ENCODE assay signal across 8 mouse cellular contexts in the genomic region with DNA sequence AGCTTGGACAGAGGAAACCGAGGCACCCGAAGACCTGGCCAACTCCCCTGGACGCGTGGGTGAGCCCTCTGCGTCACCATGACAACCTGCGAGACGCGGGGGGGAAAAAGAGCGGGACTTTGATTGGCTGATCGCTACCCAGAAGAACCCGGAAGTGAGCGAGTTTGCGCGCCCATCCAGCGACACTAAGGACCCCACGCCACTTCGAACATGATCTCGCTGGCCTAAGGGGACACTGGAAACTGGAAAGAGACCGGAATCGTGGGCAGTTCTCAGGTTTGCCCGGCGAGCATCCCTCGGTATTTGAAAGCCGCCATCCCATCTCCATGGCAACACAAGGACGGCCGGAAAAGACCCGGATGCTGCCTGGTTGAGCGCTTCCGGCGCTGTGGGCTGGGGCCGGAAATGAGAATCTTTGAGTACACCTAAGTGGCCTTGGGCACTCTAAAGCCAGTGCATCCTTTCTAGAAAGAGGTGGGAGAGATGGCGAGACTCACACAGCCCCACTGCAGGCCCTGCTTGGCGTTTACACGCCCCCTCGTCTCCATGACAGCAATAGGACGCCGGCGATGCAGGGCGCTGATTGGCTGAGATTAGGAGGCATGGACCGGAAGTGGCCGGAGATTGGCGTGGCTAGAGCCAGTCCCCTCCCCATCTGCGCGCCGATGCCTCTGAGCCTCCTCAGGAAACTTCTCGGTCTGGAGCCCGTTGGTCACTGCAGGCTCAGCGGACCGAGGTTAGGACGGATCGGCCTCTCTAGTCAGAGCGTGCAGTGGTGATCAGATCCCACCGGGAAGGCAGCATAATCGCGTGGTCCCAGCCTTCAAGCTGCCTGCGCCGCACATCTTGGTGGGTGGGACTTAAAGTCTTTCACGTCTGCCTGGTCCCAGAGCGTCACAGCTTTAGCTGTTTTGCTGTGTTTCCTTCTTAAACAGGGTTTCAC. TPM values are rescaled to one million over a fixed set of nuclear protein-coding genes. Genes with fewer than 3 reads are reported as not detected.
DNase-seq lines count a peak whose midpoint lies in the region; ATAC-seq lines count a peak whose summit lies in the region.

Ulk4 (minus strand) TSS at position 80 of the 943 bp plus-strand sequence.

- H3K27me3 ChIP-seq in hindbrain, embryonic 16.5 days (replicated peaks; ENCODE audit: control insufficient read depth, insufficient read depth, low read length): no peaks in the 10 kb centered on the region

- peak within 1 kb of the TSS; percentile 69 for H3K9ac ChIP-seq in hindbrain, embryonic 16.5 days (ENCODE audit: low read depth, low read length)

- under 1% methylated on average over 57 of the region's 59 CpGs for WGBS in hindbrain, embryonic 16.5 days
- under 1% methylated on average over 59 of the region's 59 CpGs for WGBS in macrophage (ENCODE audit: missing documents)

- H3K4me2 ChIP-seq in hindbrain, embryonic 16.5 days (ENCODE audit: low read length): peak within 1 kb of the TSS; percentile 78

- peak within 1 kb of the TSS; percentile 59 for H3K4me3 ChIP-seq in hindbrain, embryonic 16.5 days (ENCODE audit: low read length)
- peak within 1 kb of the TSS; percentile 82 for H3K4me3 ChIP-seq in macrophage (ENCODE audit: inconsistent target)

- no peaks in the 10 kb centered on the region for H3K79me2 ChIP-seq in macrophage (ENCODE audit: inconsistent target)

- ATAC-seq in hindbrain, embryonic 16.5 days: peak; percentile 97

- peak; percentile 85 for DNase-seq in T-cell, adult 2 months (ENCODE audit: low spot score)
- peak; percentile 89 to 95 for DNase-seq in cerebellum, postnatal 36 days
- DNase-seq in gastrocnemius, adult 18-20 months (ENCODE audit: low spot score): peak; percentile 92
- peak; percentile 88 to 93 for DNase-seq in left cerebral cortex, adult 18-20 months (ENCODE audit: low spot score in 2 of 2)
- DNase-seq in right cerebral cortex, adult 18-20 months: peak; percentile 94
- peak; percentile 62 for DNase-seq in urinary bladder, postnatal 10 days (ENCODE audit: low spot score)

- H3K9me3 ChIP-seq in hindbrain, embryonic 16.5 days (ENCODE audit: control insufficient read depth, low read length): no peaks in the 10 kb centered on the region

- H3K36me3 ChIP-seq in hindbrain, embryonic 16.5 days (ENCODE audit: control insufficient read depth, insufficient read depth, low read length): no peaks in the 10 kb centered on the region
- no peaks in the 10 kb centered on the region for H3K36me3 ChIP-seq in macrophage (ENCODE audit: inconsistent target)

- H3K27ac ChIP-seq in hindbrain, embryonic 16.5 days (ENCODE audit: low read depth, low read length): peak within 1 kb of the TSS; percentile 83
- H3K27ac ChIP-seq in macrophage: peak within 1 kb of the TSS; percentile 60

- peaks cover 10% of the 10 kb centered on the region for H3K4me1 ChIP-seq in hindbrain, embryonic 16.5 days (ENCODE audit: control insufficient read depth, insufficient read depth, low read depth, low read length)

RNA-seq across cellular contexts. Expression of gene Ulk4, which starts in this region (rescaled TPM):
- total RNA-seq in gastrocnemius, adult 18-20 months (2021): under 1 TPM; 0.07 TPM
- 75.8 and 79.9 TPM in 2 replicates for polyA plus RNA-seq in hindbrain, embryonic 16.5 days (2015; fragmentation: Nextera tagmentation; extraction: Ambion mirVana)
- 1 to 10 TPM; 8.1 to 8.8 TPM for total RNA-seq in left cerebral cortex, adult 18-20 months (2021)
- 10 to 100 TPM in 3 of 26 experiments, 1 to 10 TPM in 22, under 1 TPM in 1; 0.92 to 10.8 (median 6.6) TPM for total RNA-seq in macrophage (2018; cell fraction: chromatin; rRNA removed)
- total RNA-seq in macrophage (2018; cell fraction: cytosol; rRNA removed): 1 to 10 TPM in 1 of 26 experiments, under 1 TPM in 25; 0.33 to 1.5 (median 0.57) TPM
- total RNA-seq in macrophage (2018; cell fraction: nucleus; rRNA removed): 1 to 10 TPM in 24 of 26 experiments, under 1 TPM in 2; 0.52 to 3.7 (median 2.2) TPM
- polyA plus RNA-seq in macrophage (2018): 0.25 to 2.2 TPM (median 1.1 TPM) in 3 replicates

Comparison
In these comparisons a context has a peak if more than half of its experiments do, and no peak if none do; other contexts are left out.
1. Peak in every context shown above with its lines: DNase-seq, ATAC-seq, H3K4me3 ChIP-seq and H3K27ac ChIP-seq.
2. RNA of gene Ulk4 (total RNA-seq): 8.1 to 8.8 TPM in left cerebral cortex, adult 18-20 months; 0.07 TPM in gastrocnemius, adult 18-20 months; every median in the first group is over 4 times any median in the second.
3. RNA of gene Ulk4 (polyA plus RNA-seq): 75.8 to 79.9 TPM in hindbrain, embryonic 16.5 days; 0.25 to 2.2 TPM in macrophage; every median in the first group is over 10 times any median in the second.
4. Peak in DNase-seq in gastrocnemius, adult 18-20 months; RNA of the gene not detected or under 1 TPM.